Mouse (Mus musculus) heart, adult 2 months (tissue): ENCODE data around the gene Ssna1.

Experiments
- CTCF ChIP-seq: fragments of 200-600 bp; IDR thresholded peaks from 2 replicates; pipeline ENCODE4 v1.8.1; 2022; ENCODE audit warnings: antibody characterized with exemption, mild to moderate bottlenecking, moderate library complexity
- POLR2A ChIP-seq: fragments of 200-500 bp; IDR thresholded peaks from 2 replicates; pipeline ENCODE4 v1.6.1; 2011; ENCODE audit warnings: mild to moderate bottlenecking, low read depth, low read length, control low read depth; ENCODE audit not compliant: insufficient read depth

- TF ChIP-seq CTCF (no peak; the same call in 1 of the 2 replicates), POLR2A (no peak)
Measured at GRCm38 (mm10) chr2:25292856-25293255, 20.6 kb upstream of the Ssna1 start.
